Mouse (Mus musculus): ENCODE results near the gene Nr1h2. TPM values are rescaled to one million over a fixed set of nuclear protein-coding genes. Genes with fewer than 3 reads are reported as not detected.

The Nr1h2 gene
- total and polyA plus RNA-seq, 3 experiments, result 49.7 to 84.8 (median 53.7) TPM

GRCm38 (mm10) chr7:44552141-44552908 is 1.4 kb downstream of the Nr1h2 start:
- H3K9ac ChIP-seq (ENCODE audit: low read depth, low read length), result no peak overlapping the region
- 84% methylated on average over 31 of the region's 31 CpGs for WGBS
- H3K79me2 ChIP-seq (replicated peaks; ENCODE audit: control insufficient read depth, insufficient read depth, low read length), result no peaks in the 10 kb centered on the region
- H3K36me3 ChIP-seq (ENCODE audit: control insufficient read depth, insufficient read depth, low read length), result no peaks in the 10 kb centered on the region
- no peak overlapping the region for H3K27ac ChIP-seq
- H3K4me1 ChIP-seq (ENCODE audit: control insufficient read depth, insufficient read depth, low read length), result peaks cover 5% of the 10 kb centered on the region
- DNase-seq, result no peak
- H3K27me3 ChIP-seq (ENCODE audit: control insufficient read depth, insufficient read depth, low read length), result no peaks in the 10 kb centered on the region
- no peak overlapping the region for H3K4me3 ChIP-seq
- intact Hi-C loops (cut with DNase I), result loop anchor here (5.0 kb wide), 4 partner anchors 180 to 1150 kb away; partner anchors contain the start of genes 1700028J19Rik, 2410002F23Rik and Vrk3
- TF ChIP-seq EP300 (IDR thresholded peaks at IDR 0.05; ENCODE audit: insufficient read depth, low read depth, low read length) (no peak), POLR2A (IDR thresholded peaks at IDR 0.05; ENCODE audit: insufficient read depth, low read depth, low read length) (no peak), CTCF (IDR thresholded peaks at IDR 0.05) (no peak)

- no peak overlapping the region for H3K4me3 ChIP-seq
- H3K4me1 ChIP-seq (ENCODE audit: control insufficient read depth, insufficient read depth, low read length), result peaks cover 5% of the 10 kb centered on the region
- no peaks in the 10 kb centered on the region for H3K36me3 ChIP-seq (ENCODE audit: control insufficient read depth, insufficient read depth, low read length)
- no peak overlapping the region for H3K9ac ChIP-seq (ENCODE audit: low read depth, low read length)
- intact Hi-C loops (cut with DNase I), result loop anchor here (5.0 kb wide), 4 partner anchors 179 to 1151 kb away; partner anchors contain the start of genes 1700028J19Rik, 2410002F23Rik and Vrk3
- no peak overlapping the region for H3K27ac ChIP-seq
- TF ChIP-seq POLR2A (IDR thresholded peaks at IDR 0.05; ENCODE audit: insufficient read depth, low read depth, low read length) (no peak), EP300 (IDR thresholded peaks at IDR 0.05; ENCODE audit: insufficient read depth, low read depth, low read length) (no peak), CTCF (IDR thresholded peaks at IDR 0.05) (no peak)
- WGBS, result 83% methylated on average over 22 of the region's 22 CpGs
- no peaks in the 10 kb centered on the region for H3K27me3 ChIP-seq (ENCODE audit: control insufficient read depth, insufficient read depth, low read length)
- H3K79me2 ChIP-seq (replicated peaks; ENCODE audit: control insufficient read depth, insufficient read depth, low read length), result no peaks in the 10 kb centered on the region
- no peak for DNase-seq
Measured at GRCm38 (mm10) chr7:44551731-44552130, 2.0 kb downstream of the Nr1h2 start.

GRCm38 (mm10) chr7:44551301-44551700 is 2.5 kb downstream of the Nr1h2 start:
- intact Hi-C loops (cut with DNase I), result loop anchor here (5.0 kb wide), 4 partner anchors 179 to 1151 kb away; partner anchors contain the start of genes 1700028J19Rik, 2410002F23Rik and Vrk3
- Histone ChIP-seq H3K4me1 (ENCODE audit: control insufficient read depth, insufficient read depth, low read length) (peaks cover 5% of the 10 kb centered on the region), H3K9ac (ENCODE audit: low read depth, low read length) (no peak overlapping the region), H3K79me2 (replicated peaks; ENCODE audit: control insufficient read depth, insufficient read depth, low read length) (no peaks in the 10 kb centered on the region), H3K36me3 (ENCODE audit: control insufficient read depth, insufficient read depth, low read length) (no peaks in the 10 kb centered on the region), H3K4me3 (no peak overlapping the region), H3K27me3 (ENCODE audit: control insufficient read depth, insufficient read depth, low read length) (no peaks in the 10 kb centered on the region), H3K27ac (no peak overlapping the region)
- TF ChIP-seq CTCF (IDR thresholded peaks at IDR 0.05), result no peak
- TF ChIP-seq EP300 (IDR thresholded peaks at IDR 0.05; ENCODE audit: insufficient read depth, low read depth, low read length), result no peak
- TF ChIP-seq POLR2A (IDR thresholded peaks at IDR 0.05; ENCODE audit: insufficient read depth, low read depth, low read length), result no peak
- no peak for DNase-seq
- WGBS, result 93% methylated on average over 21 of the region's 21 CpGs

- peaks cover 5% of the 10 kb centered on the region for H3K4me1 ChIP-seq (ENCODE audit: control insufficient read depth, insufficient read depth, low read length)
- intact Hi-C loops (cut with DNase I), result loop anchor here (5.0 kb wide), 4 partner anchors 178 to 1152 kb away; partner anchors contain the start of genes 1700028J19Rik, 2410002F23Rik and Vrk3
- DNase-seq, result no peak
- H3K4me3 ChIP-seq, result no peak overlapping the region
- TF ChIP-seq CTCF (IDR thresholded peaks at IDR 0.05) (no peak), POLR2A (IDR thresholded peaks at IDR 0.05; ENCODE audit: insufficient read depth, low read depth, low read length) (no peak), EP300 (IDR thresholded peaks at IDR 0.05; ENCODE audit: insufficient read depth, low read depth, low read length) (no peak)
- no peaks in the 10 kb centered on the region for H3K27me3 ChIP-seq (ENCODE audit: control insufficient read depth, insufficient read depth, low read length)
- H3K9ac ChIP-seq (ENCODE audit: low read depth, low read length), result no peak overlapping the region
- no peak overlapping the region for H3K27ac ChIP-seq
- H3K79me2 ChIP-seq (replicated peaks; ENCODE audit: control insufficient read depth, insufficient read depth, low read length), result no peaks in the 10 kb centered on the region
- no peaks in the 10 kb centered on the region for H3K36me3 ChIP-seq (ENCODE audit: control insufficient read depth, insufficient read depth, low read length)
- 91% methylated on average over 12 of the region's 12 CpGs for WGBS
Measured at GRCm38 (mm10) chr7:44550409-44550678, 3.4 kb downstream of the Nr1h2 start.

- intact Hi-C loops (cut with DNase I), result loop anchor here (1.0 to 5.0 kb wide), 6 partner anchors 29 to 1152 kb away; partner anchors contain the start of genes 1700028J19Rik, 2410002F23Rik and Vrk3
- Histone ChIP-seq H3K27me3 (ENCODE audit: control insufficient read depth, insufficient read depth, low read length) (no peaks in the 10 kb centered on the region), H3K27ac (no peak overlapping the region), H3K4me3 (no peak overlapping the region), H3K36me3 (ENCODE audit: control insufficient read depth, insufficient read depth, low read length) (no peaks in the 10 kb centered on the region), H3K79me2 (replicated peaks; ENCODE audit: control insufficient read depth, insufficient read depth, low read length) (no peaks in the 10 kb centered on the region), H3K4me1 (ENCODE audit: control insufficient read depth, insufficient read depth, low read length) (peaks cover 5% of the 10 kb centered on the region), H3K9ac (ENCODE audit: low read depth, low read length) (no peak overlapping the region)
- WGBS, result 93% methylated on average over 23 of the region's 23 CpGs
- TF ChIP-seq POLR2A (IDR thresholded peaks at IDR 0.05; ENCODE audit: insufficient read depth, low read depth, low read length) (no peak), EP300 (IDR thresholded peaks at IDR 0.05; ENCODE audit: insufficient read depth, low read depth, low read length) (no peak), CTCF (IDR thresholded peaks at IDR 0.05) (no peak)
- no peak for DNase-seq
Measured at GRCm38 (mm10) chr7:44549621-44550408, 3.9 kb downstream of the Nr1h2 start.

Measured in heart, adult 2 months (tissue).